Mouse (Mus musculus) heart, adult 2 months (tissue): Measurements from ENCODE around the gene Zdhhc14.

Source experiments
- CTCF ChIP-seq: fragments of 200-600 bp; IDR thresholded peaks from 2 replicates; pipeline ENCODE4 v1.8.1; 2022; ENCODE audit warnings: antibody characterized with exemption, mild to moderate bottlenecking, moderate library complexity
- EP300 ChIP-seq: fragments of 200-500 bp; IDR thresholded peaks from 2 replicates; pipeline ENCODE4 v1.6.1; 2011; ENCODE audit warnings: low read depth, low read length, control low read depth; ENCODE audit not compliant: insufficient read depth
- POLR2A ChIP-seq: fragments of 200-500 bp; IDR thresholded peaks from 2 replicates; pipeline ENCODE4 v1.6.1; 2011; ENCODE audit warnings: mild to moderate bottlenecking, low read depth, low read length, control low read depth; ENCODE audit not compliant: insufficient read depth

DNA sequence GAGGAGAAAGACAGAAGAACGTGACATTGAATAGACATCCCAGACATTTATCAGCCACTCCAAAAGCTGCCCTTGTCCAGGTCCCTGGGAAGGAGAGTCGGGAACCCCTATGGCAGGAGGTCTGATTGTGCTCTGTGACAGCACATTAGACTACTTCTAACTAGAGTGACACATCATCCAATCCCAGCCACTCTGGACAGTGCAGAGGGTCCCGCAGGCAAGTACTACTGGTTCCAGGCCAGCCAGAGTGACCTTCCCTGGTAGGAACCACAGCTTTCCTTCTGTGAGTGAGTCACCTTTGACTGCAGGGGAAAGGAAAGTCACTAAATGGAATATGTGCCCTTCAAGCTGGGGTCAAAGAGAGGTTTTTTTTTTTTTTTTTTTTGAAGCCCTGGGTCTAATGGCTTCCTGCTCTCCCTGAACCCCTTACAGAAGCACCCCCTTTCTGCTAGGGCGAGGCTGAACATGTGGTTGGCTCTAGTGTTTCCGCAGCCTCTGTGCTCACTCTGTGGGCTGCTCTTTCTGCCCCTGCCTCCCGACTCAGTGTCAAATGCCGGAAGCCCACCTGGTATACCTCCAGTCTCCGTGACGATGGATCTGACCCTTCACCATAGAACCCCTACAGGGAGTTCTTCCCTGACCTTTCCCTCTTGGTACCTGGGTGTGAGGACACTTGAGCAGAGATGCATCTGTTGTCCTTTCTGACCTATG is 276.6 kb downstream of the Zdhhc14 start:
- TF ChIP-seq CTCF (no peak), EP300 (no peak), POLR2A (no peak)
